Mouse (Mus musculus): ENCODE measurements around the gene Mau2.
"Not testable (repeated sequence)": the region's sequence is repeated elsewhere in the genome, so short reads cannot be mapped to it uniquely, and the experiment has no call there.

The Mau2 gene

GRCm38 (mm10) chr8:70042583-70043455, at the start of gene Mau2, which contains the start of gene Sugp1:
TSS of gene Mau2 (minus strand) at chr8:70042734.
TSS of gene Sugp1 (plus strand) at chr8:70042813.
- DNase-seq (ENCODE audit: low read depth, low spot score) = peak; percentile 99

- DNase-seq (ENCODE audit: low read depth, low spot score) = no peak
Observed at GRCm38 (mm10) chr8:70089296-70089960, 46.9 kb upstream of the Mau2 start.

DNA sequence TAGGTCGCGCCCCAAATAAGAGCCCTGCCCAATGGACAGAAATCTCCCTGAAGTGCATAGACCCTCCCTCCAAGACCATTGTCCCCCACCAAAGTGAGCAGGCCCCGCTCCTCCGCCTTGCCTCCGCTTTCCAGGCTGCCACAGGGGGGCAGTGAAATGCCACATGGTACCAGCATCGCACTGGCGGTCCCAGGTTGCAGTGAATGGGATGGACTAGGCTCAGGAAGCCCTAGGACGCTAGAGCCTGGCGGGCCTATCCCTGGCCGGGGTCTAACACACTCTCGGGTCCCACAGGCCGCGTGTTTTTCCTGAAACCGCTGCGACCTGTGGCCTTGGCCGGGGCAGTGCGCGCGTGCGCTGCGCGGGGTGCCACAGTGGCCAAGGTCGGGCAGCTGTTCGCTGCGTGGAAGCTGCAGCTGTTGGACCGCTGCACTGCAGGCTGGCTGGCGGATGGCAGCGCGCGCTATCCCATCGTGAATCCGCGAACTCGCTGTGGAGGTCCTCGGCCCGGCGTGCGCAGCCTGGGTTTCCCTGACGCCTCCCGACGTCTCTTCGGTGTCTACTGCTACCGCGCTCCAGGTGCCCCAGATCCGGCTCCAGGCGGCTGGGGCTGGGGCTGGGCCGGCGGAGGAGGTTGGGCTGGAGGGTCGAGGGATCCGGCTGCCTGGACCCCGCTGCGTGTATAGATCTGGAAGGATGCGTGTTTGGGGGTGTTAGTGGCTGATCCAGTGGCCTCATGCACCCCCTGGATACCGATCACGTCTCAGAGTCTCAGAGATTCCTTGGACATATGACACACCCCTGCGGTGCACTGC, 45.5 kb upstream of the Mau2 start:
- no peak for DNase-seq (ENCODE audit: low read depth, low spot score)

DNA sequence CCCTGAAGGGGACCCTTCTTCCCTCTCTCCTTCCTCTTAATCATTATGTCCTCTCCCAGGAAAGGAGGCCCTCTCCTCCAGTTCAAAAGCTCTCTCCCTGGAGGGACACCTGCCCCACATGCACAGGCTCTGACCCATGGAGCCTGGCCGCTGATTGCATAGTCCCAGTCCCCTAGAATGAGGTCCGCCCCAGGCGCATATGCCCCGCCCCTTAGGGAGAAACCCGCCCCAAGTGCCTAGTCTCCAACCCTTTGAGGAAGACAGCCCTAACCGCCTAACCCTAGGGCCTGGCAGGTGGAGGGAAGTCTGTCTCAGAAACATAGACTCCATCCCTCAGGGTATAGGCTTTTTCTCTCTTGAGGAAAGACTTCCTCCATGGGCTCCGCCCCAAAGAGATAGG, 44.7 kb upstream of the Mau2 start:
- DNase-seq (ENCODE audit: low read depth, low spot score) = no peak

- DNase-seq (ENCODE audit: low read depth, low spot score) = no peak
Observed at GRCm38 (mm10) chr8:70086151-70086550, 43.6 kb upstream of the Mau2 start.

- DNase-seq (ENCODE audit: low read depth, low spot score) = no peak
Observed at GRCm38 (mm10) chr8:70084191-70085065, 41.9 kb upstream of the Mau2 start.

GRCm38 (mm10) chr8:70083285-70083684, 40.8 kb upstream of the Mau2 start, which contains the start of gene Hapln4:
TSS of gene Hapln4 (plus strand) at chr8:70083457.
- no peak for DNase-seq (ENCODE audit: low read depth, low spot score)

- no peak for DNase-seq (ENCODE audit: low read depth, low spot score)
Observed at GRCm38 (mm10) chr8:70081976-70082375, 39.4 kb upstream of the Mau2 start.

DNA sequence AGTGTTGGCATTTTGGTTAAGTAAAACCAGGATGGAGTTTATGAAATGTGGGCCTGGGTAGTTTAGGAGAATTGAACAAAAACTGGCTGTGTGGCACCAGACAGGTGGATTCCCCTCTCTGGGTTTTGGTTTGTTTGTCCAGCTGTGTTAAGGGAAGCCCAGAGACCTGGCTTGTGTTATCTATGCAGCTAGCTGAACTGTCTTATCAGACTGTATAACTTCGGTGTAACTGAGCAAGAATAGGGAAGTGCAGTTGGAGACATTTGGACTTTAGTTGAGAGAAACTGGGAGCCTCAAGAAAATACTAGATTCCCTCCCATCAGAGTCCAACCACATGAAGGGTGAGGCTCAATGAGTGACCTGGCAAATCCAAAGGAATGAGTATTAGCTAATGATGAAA, 31.1 kb upstream of the Mau2 start:
- no peak for DNase-seq (ENCODE audit: low read depth, low spot score)

- DNase-seq (ENCODE audit: low read depth, low spot score) = no peak
Observed at GRCm38 (mm10) chr8:70073120-70073519, 30.6 kb upstream of the Mau2 start.

DNA sequence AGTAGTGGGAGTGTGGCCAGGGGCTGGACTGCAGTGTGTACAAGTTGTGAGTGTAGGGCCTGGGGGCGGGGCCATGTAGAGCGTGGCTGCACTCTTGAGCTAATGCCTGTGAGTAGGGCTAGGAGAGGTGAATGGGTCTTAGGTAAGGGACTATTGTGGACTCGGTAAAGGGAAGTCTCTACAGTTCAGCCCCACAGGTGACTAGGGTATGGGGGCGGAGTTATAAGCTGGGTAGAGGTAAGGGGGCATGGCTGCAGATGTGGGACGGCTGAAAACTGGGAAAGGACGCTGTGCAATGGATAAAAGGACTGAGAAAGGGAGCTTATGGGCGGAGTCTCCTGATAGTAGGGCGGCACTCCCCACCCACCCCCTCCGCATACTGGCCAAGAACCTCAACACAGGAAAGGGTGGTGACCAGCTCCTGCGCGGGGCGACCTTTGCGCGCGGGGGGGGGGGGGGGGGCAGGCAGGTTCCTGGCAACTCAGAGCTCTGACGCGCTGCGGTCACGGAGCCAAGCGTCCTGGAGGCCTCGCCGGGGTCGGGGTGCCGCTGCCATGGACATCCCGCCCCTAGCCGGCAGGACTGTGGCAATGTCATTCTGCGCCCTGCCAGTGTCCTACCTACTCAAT, 30.0 kb upstream of the Mau2 start, which contains the start of gene Tm6sf2:
TSS of gene Tm6sf2 (plus strand) at position 484 of the 629 bp plus-strand sequence.
- peak; percentile 51 for DNase-seq (ENCODE audit: low read depth, low spot score)

DNA sequence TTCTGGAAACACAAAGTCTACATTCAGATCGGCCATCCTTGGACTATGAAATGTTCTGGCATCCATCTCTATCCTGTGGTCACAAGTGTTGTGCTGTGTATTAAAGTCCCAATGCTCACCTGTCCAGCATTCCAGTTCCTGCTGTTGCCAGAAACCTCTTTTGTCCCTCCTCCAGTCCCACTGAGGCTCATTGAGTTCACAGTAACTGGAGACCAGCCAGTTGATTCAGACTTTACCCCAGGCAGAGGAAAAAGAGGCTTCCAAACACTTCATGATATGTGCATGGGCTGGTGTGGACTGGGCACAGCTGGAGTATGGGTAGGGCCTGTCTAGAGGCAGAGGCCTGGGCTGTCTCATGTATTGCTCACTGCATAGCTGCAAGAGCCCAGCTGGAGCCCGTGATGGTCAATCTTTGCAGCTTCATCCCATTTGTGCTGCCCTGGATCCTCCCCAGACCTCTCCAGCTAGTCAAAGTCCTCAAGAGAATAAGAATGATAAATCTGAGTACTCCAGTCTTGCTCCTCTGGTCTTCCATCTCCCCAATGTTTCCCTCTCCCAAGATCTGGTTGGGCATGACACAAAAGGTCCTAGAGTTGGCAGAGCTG, 29.4 kb upstream of the Mau2 start:
- no peak for DNase-seq (ENCODE audit: low read depth, low spot score)

DNA sequence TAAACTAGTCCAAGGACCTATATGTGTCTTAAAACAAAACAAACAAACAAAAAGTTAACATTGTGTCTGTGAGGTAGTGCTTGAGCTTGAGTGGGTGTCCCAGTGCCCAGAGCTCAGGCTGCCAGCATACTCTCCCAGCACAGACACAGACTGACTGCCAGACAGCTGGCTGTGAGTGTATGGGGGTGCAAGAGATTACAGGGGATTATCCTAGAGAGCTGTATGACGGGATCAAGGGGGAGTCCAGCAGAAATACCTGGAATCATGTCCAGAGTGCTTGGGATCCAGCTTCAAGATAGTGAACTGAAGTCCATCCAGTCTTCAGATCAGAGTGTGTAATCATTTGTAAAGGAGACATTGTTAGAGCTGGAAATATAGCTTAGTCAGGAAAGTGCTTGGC, 15.2 kb upstream of the Mau2 start:
- no peak for DNase-seq (ENCODE audit: low read depth, low spot score)

DNA sequence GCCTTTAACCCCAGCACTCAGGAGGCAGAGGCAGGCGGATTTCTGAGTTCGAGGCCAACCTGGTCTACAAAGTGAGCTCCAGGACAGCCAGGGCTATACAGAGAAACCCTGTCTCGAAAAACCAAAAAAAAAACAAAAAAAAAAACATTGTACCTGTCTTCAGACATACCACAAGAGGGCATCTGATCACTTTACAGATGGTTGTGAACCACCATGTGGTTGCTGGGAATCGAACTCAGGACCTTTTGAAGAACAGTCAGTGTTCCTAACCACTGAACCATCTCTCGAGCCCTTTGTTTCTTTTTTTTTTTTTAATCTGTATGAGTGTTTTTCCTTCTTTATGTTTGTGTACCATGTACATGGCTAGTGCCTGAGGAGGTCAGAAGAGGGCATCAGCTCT, 7.9 kb upstream of the Mau2 start:
- not testable (repeated sequence) for DNase-seq (ENCODE audit: low read depth, low spot score)

DNA sequence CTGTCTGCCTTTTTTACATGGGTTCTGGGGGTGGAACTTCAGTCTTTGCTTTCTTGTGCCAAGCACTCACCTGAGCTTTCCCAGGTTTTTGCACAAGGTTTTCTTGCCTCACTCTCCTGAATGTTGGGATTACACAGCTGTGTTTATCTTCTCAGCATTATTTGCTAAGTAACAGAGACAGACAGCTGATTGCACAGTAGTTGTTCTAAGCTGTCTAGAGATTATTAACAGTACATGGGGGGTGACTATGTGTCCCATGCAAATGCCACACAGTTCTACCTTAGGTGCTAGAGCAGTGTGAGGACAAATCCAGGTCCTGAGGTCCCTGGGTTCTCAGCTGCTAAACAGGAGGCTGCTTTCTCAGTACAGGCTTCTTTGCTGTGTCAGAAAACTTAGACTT, 7.1 kb upstream of the Mau2 start:
- DNase-seq (ENCODE audit: low read depth, low spot score) = no peak

DNA sequence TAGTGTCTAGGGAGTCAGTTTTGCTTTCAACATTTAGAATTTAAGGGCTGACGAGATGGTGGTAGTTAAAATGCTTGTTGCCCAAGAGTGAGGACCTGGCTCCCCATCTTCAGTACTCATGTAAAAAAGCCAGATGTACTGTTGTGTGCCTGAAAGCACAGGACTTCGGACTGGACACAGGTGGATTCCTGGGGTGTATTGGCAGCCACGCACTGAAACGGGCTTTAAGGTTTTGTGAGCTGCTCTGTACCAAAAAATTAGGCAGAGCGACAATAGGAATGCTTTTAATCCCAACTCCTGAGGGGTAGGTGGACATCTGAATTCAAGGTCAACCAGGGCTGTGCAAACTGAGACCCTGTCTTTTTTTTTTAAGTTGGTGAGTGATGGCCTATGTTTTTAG, 1.5 kb upstream of the Mau2 start:
- no peak for DNase-seq (ENCODE audit: low read depth, low spot score)

- DNase-seq (ENCODE audit: low read depth, low spot score) = no peak
Observed at GRCm38 (mm10) chr8:70041885-70042546, 518 bp downstream of the Mau2 start.

DNA sequence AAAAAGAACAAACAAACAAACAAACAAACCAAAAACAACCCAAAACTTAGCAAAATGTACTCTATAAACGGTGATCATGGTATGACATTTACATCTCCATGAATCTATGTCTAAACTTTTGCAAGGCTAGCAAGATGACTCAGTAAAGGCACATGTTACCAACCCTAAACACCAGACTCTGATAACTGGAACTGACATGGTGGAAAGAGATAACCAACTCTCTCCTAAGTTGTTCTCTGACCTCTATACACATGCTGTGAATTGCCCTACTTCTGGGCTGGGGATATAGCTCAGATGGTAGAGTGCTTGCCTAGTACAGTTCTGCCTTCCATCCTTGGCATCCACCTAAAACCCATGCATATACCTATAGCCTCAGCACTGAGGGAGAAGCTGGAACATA, 4.5 kb downstream of the Mau2 start:
- no peak for DNase-seq (ENCODE audit: low read depth, low spot score)

DNA sequence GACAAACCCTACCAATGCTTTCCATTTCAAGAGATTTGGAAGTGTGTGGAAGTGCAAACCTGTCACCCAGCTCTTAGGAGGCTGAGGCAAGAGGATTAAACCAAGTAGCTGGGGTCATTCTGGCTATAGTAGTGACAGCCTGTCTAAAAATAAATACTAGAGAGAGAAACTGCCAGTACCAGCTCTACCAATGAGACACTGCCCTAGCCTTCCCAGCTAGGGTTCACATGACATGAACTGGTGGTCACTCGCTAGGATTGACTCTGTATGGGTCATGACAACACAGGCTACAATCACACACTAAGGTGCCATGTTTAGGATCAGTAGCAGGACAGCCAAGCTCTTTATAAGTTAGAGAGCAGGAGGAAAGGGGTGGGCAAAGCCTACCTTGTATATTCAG, 12.3 kb downstream of the Mau2 start:
- no peak for DNase-seq (ENCODE audit: low read depth, low spot score)

GRCm38 (mm10) chr8:70026151-70026550, 16.4 kb downstream of the Mau2 start:
- no peak for DNase-seq (ENCODE audit: low read depth, low spot score)
